Mouse (Mus musculus) brain, embryonic 14.5 days (tissue): ENCODE measurements at regions not wholly inside any gene's neighbourhood (a gene's known extent, or its start where the extent isn't known, plus 50 kb on each side); places are given as distances from the start of the nearest gene placed in this dataset.

Experiments
- DNase-seq: peaks from one replicate; pipeline ENCODE4 v3.0.0-alpha.2; 2011; ENCODE audit warnings: low read depth
- CTCF ChIP-seq: fragments of 200-500 bp; IDR thresholded peaks from 2 replicates; pipeline ENCODE4 v1.5.1; 2012; ENCODE audit warnings: inconsistent platforms, mild to moderate bottlenecking, moderate library complexity, borderline replicate concordance; ENCODE audit not compliant: insufficient read depth, insufficient read length; ENCODE audit errors: extremely low read depth
- POLR2A ChIP-seq: fragments of 200-500 bp; IDR thresholded peaks from 2 replicates; pipeline ENCODE4 v1.6.1; 2012; ENCODE audit warnings: mild to moderate bottlenecking, inconsistent platforms, borderline replicate concordance; ENCODE audit not compliant: poor library complexity, insufficient read depth, insufficient read length, severe bottlenecking; ENCODE audit errors: extremely low read depth

GRCm38 (mm10) chr10:117459041-117459475 lies 79.2 kb upstream of the Cpsf6 start:
- no peak for DNase-seq
- TF ChIP-seq CTCF (no peak), POLR2A (no peak)

GRCm38 (mm10) chr10:117458271-117459040 lies 78.6 kb upstream of the Cpsf6 start:
- DNase-seq, result no peak
- TF ChIP-seq POLR2A (no peak), CTCF (no peak)

GRCm38 (mm10) chr10:117457701-117457950 lies 77.8 kb upstream of the Cpsf6 start:
- TF ChIP-seq CTCF, result no peak
- no peak for TF ChIP-seq POLR2A
- DNase-seq, result no peak

- DNase-seq, result peak; percentile 45
Measured at GRCm38 (mm10) chr10:117456904-117457700, 77.3 kb upstream of the Cpsf6 start.

GRCm38 (mm10) chr10:117456427-117456826 lies 76.6 kb upstream of the Cpsf6 start:
- DNase-seq, result no peak

More at GRCm38 (mm10) chr10:117456904-117457700, 77.3 kb upstream of the Cpsf6 start:
- no peak for TF ChIP-seq CTCF
- no peak for TF ChIP-seq POLR2A

GRCm38 (mm10) chr10:117455595-117456302 lies 75.9 kb upstream of the Cpsf6 start:
- DNase-seq, result peak; percentile 67
- TF ChIP-seq POLR2A (no peak), CTCF (peak; percentile 69)

More at GRCm38 (mm10) chr10:117456427-117456826, 76.6 kb upstream of the Cpsf6 start:
- TF ChIP-seq POLR2A, result no peak
- TF ChIP-seq CTCF, result no peak

- TF ChIP-seq POLR2A, result no peak
- no peak for TF ChIP-seq CTCF
- no peak for DNase-seq
Measured at GRCm38 (mm10) chr10:117454711-117455591, 75.1 kb upstream of the Cpsf6 start.

GRCm38 (mm10) chr10:117454171-117454500 lies 74.3 kb upstream of the Cpsf6 start:
- DNase-seq, result no peak
- no peak for TF ChIP-seq POLR2A
- no peak for TF ChIP-seq CTCF

- TF ChIP-seq POLR2A (no peak), CTCF (no peak)
- no peak for DNase-seq
Measured at GRCm38 (mm10) chr10:117453406-117454170, 73.8 kb upstream of the Cpsf6 start.
